Mouse (Mus musculus): ENCODE measurements at regions not wholly inside any gene's neighbourhood (a gene's known extent, or its start where the extent isn't known, plus 50 kb on each side); places are given as distances from the start of the nearest gene placed in this dataset.

GRCm38 (mm10) chr13:26538928-26539327 lies 231.0 kb downstream of the Hdgfl1 start:
- no peak for TF ChIP-seq POLR2A (IDR thresholded peaks at IDR 0.05; ENCODE audit: borderline replicate concordance, low read depth, low read length)
- no peak for TF ChIP-seq CTCF (IDR thresholded peaks at IDR 0.05; ENCODE audit: low read depth, low read length)

Data from bone marrow macrophage, adult 2 months (primary cell).